Mouse (Mus musculus) lung, postnatal 10 days (tissue): ENCODE data around the gene Calcrl.
A peak's percentile ranks its signal among the peaks of the same experiment; 100 is the strongest.

Experiments used
- DNase-seq: peaks from one replicate; pipeline ENCODE4 v3.0.0; 2021

Calcrl gene

DNA sequence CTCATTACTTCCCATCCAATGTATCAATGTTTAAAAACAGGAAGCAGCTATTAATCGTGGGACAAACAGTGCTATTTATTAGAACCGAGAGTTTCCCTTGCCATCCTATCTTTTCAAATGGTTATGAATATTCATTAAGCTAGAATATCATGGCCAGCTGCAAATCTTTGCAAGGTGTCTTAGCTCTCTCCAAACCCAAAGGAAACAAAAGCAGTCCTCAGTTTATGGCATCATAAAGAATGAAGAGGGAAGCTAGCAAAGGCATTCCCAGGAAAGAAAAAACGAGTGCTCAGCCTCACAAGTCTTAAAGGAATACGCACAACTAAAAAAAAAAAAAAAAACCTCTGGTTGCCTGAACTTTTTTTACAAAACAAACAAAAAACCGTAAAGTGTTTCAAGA is 128.7 kb downstream of the Calcrl start:
- no peak for DNase-seq

DNA sequence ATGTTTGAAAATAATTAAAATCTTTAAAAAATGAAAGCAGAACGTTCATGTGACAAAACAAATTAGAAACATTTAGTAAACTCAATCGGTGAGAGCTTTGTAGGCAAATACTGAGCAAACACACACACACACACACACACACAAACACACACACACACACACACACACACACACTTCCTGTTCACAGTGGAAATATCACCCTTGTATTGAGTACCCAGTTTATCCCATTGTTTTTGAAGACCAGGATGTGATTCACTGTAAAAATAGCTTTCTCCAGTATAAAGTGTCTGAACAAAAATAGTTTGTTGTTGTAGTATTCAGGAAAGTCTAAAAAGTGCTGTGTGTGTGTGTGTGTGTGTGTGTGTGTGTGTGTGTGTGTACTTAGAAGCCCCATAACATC is 130.1 kb downstream of the Calcrl start:
- DNase-seq: peak; percentile 68

DNA sequence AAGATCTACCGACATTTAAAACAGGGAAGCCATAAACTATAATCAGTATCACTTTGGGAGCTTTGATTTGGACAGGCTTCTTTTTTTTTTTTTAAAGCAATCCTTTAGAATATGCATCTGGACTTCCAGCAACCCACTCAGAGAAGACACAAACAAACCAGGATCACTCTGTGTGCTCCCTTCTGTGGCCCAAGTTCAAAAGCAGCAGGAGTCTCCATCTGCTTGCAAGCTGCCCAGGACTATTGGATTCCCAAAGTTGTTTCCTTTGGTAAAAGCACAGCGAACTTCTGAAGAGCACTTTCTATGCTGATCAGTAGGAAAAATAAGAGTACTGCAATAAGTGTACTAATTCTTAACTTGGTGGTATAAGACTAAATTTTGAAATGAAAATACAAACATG is 130.6 kb downstream of the Calcrl start:
- DNase-seq: no peak

GRCm38 (mm10) chr2:84292351-84293000 is 132.7 kb downstream of the Calcrl start:
- no peak for DNase-seq

- DNase-seq: no peak
Measured at GRCm38 (mm10) chr2:84288940-84289557, 136.2 kb downstream of the Calcrl start.
